Mouse (Mus musculus) G1E (cell line): Measurements from ENCODE around the gene Xrcc5.

Experiments
- CTCF ChIP-seq: IDR thresholded peaks from 2 replicates; pipeline ENCODE4 v1.5.1; 2012; ENCODE audit warnings: low read depth, low read length, inconsistent platforms, mixed read lengths
- GATA1 ChIP-seq: IDR thresholded peaks from 2 replicates; pipeline ENCODE4 v1.6.1; 2012; ENCODE audit warnings: borderline replicate concordance, low read length, inconsistent platforms, mixed read lengths
- POLR2AphosphoS5 ChIP-seq: IDR thresholded peaks from 2 replicates; pipeline ENCODE4 v1.6.1; 2012; ENCODE audit warnings: low read depth, low read length, inconsistent platforms; ENCODE audit not compliant: insufficient replicate concordance
- TAL1 ChIP-seq: conservative IDR thresholded peaks from 2 replicates; pipeline ENCODE4 v1.6.1; 2012; ENCODE audit warnings: low read depth, low read length, inconsistent platforms, mixed read lengths

DNA sequence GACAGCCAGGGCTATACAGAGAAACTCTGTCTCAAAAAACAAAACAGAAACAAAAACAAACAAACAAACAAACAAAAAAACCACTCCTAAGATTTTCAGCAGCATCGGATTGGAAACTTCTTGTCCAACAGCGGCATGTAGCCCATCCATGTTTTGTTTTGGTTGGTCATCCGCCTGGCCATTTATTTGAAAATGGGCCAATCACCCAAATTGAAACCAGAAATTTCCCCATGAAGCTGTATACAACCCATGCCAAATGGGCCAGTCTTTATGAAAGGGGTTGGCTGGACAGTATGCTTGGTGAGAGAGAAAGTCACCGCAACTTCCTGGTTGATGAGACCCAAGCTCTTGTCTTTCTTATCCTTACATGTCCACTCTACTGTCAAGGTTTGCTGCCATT, 16.3 kb upstream of the Xrcc5 start:
- TF ChIP-seq CTCF (no peak), GATA1 (no peak), TAL1 (no peak), POLR2AphosphoS5 (no peak)
